Mouse (Mus musculus) megakaryocyte progenitor cell, adult 5-6 weeks (primary cell): Measurements from ENCODE around the gene Nat8l. TPM values are rescaled to one million over a fixed set of nuclear protein-coding genes. Genes with fewer than 3 reads are reported as not detected.

Source experiments
- ATAC-seq: replicated peaks from 2 replicates; pipeline ENCODE4 v1.8.0; 2016; ENCODE audit warnings: mild to moderate bottlenecking, moderate TSS enrichment, inconsistent platforms; ENCODE audit not compliant: poor library complexity
- total RNA-seq, 2 experiments: library from RNA; stranded (forward) in 1 of 2; stranded (reverse) in 1 of 2; fragments of 157-497, 149-512 nt in 1 of 2; fragments of 200-1000 nt in 1 of 2; gene quantifications; 2 replicates each; pipeline versions ENCODE4 v1.2.3 to v1.2.4; 2015 to 2017

The Nat8l gene
- total RNA-seq, 2 experiments from 2014 or later = 1.7 to 2.2 TPM

- ATAC-seq = no peak
Measured at GRCm38 (mm10) chr5:34001401-34001800, 5.6 kb downstream of the Nat8l start.

GRCm38 (mm10) chr5:34002636-34003035 lies 6.9 kb downstream of the Nat8l start:
- no peak for ATAC-seq

DNA sequence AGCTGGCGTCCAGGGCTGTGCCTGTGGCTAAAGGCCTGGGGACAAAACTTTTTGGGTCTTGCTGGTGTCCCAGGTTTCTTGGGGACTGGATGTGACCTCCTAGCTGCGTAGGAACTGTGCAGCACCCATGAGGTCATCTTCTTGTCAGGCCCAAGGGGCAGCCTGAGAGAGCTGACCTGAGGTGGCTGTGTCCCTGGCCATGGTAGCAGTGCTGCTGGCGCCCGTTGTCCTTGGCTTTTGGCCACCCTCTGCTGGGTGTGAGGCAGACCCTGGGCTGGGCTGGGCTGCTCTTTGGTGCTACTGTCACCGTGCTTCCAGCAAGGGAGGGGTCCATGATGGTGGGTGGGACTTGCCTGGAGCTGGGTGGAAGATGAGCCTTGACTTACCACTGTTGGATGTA lies 8.8 kb downstream of the Nat8l start:
- no peak for ATAC-seq

DNA sequence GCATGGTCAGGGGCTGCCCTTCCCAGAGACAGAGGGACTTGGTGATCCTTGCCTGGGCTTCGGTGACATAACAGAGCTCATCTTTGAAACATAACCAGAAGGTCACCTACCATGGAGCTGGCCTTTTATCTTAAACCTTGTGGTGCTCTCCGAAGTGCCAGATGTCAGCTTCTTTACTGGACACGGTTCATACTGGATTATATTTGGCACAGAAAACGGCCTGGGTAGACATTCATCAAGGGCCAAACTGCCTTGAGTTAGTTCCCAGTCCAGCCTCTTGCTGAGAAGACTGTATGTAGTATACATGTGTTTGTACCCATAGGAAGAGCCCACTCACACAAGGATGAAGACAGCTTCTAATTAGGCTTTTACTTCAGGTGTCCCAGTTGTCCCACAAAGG lies 11.0 kb downstream of the Nat8l start:
- ATAC-seq = no peak

GRCm38 (mm10) chr5:34007392-34007941 lies 11.7 kb downstream of the Nat8l start:
- ATAC-seq = no peak

DNA sequence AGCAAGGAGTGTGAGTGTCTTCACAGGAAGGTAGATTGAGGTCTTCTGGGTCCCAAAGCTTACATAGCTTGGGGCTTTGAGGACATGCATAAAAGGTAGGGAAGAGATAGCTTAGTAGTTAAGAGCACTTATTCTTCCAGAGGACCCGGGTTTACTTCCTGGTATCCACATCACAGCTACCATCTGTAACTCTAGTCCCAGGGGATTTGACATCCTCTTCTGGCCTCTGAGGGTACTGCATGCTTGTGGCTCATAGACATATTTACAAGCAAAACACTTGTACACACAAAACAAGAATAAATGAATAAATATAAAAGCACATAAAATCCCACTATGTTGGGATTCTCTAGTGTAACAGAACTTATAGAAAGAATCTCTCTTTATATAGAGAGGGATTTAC lies 18.9 kb downstream of the Nat8l start:
- no peak for ATAC-seq

DNA sequence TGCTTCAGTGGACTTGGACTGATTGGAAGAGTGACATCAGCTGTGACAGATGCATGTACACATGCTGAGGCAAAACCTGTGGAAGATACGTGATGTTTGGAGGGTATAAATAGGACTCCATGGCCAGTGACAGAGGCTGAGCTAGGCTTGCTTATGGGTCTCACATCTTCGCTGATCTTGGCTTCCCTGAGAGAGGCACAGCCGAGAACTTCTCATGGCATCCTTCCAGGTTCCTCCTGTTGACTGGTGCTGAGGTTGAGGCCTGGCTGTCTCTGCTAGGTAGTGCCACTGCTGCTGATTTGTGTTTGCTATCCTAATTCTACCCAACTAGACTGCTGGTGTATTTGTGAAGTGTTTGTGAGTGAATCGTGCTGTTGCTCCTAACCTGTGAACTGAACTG lies 23.2 kb downstream of the Nat8l start:
- no peak for ATAC-seq

DNA sequence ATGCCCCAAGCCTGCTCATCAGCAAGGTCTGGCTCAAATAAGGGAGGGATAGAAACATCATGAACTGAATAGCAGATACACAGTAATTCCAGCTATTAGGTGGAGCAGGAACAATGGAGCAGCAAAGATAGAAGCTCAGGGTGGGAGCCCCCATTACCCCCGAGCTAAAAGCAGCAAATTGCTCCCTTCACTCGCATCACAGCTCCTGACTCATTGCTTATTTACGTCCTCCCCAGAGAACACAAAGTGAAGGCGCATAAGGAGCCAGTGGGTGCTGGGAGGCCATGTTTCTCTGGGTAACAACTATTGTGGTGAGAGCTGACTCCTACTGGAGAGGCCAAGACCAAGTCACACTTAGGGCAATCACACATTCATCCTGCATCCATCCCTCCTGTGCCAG lies 34.3 kb downstream of the Nat8l start:
- no peak for ATAC-seq

DNA sequence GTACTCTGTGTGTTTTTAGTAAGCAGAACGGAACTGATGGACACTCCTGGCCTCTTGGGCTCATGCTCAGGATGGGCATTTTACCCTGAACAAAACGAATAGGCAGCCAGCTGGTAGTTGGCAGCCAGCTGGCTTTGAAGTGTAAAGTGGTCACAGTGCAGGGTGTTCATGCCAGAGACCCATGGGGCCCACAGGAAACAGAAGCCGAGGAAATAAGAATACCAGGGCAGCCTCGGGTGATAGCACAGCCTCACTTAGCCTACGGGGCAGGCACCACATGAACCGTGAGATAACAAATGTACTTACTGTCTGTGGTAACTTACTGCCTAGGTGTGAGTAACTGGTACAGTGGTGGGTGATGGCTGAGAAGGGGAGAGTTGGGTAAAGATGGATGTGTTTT lies 35.2 kb downstream of the Nat8l start:
- ATAC-seq = 0 out of 2 replicates have a peak, but pooled peaks have one; percentile 20

DNA sequence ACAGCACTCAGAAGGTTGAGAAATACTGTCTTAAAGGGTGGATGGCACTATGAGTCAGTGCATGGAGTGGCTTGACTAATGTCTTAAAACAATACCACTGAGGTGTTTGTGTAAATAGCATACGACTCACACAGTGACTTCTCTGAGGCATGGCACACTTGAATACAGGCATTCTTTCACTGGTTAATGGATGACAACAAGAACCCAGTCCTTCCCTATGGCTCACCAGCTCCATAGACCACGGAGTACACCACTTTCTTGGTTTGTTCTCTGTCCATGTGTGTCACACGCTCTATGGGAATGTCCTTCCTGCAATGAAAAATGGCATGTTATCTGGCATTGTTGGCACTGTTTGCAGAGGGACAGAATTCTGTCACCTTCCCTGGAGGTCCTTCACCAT lies 36.7 kb downstream of the Nat8l start:
- ATAC-seq = no peak

Other genes with a start within 250 kb of the Nat8l start
- 15.5 and 16.2 TPM in 2 replicates for gene Letm1, start 213.2 kb upstream of the Nat8l start, total RNA-seq (2015)
- 22.2 and 24.2 TPM in 2 replicates for gene Letm1, start 213.2 kb upstream of the Nat8l start, total RNA-seq (2017)
- gene Nsd2, start 175.3 kb upstream of the Nat8l start, total RNA-seq (2015) = 60.1 and 64.1 TPM in 2 replicates
- gene Nsd2, start 175.3 kb upstream of the Nat8l start, total RNA-seq (2017) = 85.5 and 127 TPM in 2 replicates
- gene Nelfa, start 59.6 kb upstream of the Nat8l start, total RNA-seq (2015) = 31.1 and 33.7 TPM in 2 replicates
- gene Nelfa, start 59.6 kb upstream of the Nat8l start, total RNA-seq (2017) = 34.5 and 37.7 TPM in 2 replicates
- 0.79 and 1.1 TPM in 2 replicates for gene Gm1673, start 12.6 kb upstream of the Nat8l start, total RNA-seq (2015)
- gene Gm1673, start 12.6 kb upstream of the Nat8l start, total RNA-seq (2017) = 1.1 and 3.7 TPM in 2 replicates
- 1.7 and 2.1 TPM in 2 replicates for gene Poln, start 173.5 kb downstream of the Nat8l start, total RNA-seq (2015)
- 1.2 and 2.5 TPM in 2 replicates for gene Poln, start 173.5 kb downstream of the Nat8l start, total RNA-seq (2017)
- 90.0 and 96.2 TPM in 2 replicates for gene Haus3, start 173.5 kb downstream of the Nat8l start, total RNA-seq (2015)
- 108 and 158 TPM in 2 replicates for gene Haus3, start 173.5 kb downstream of the Nat8l start, total RNA-seq (2017)
- 14.7 and 17.4 TPM in 2 replicates for gene Mxd4, start 191.7 kb downstream of the Nat8l start, total RNA-seq (2015)
- 20.1 and 21.0 TPM in 2 replicates for gene Mxd4, start 191.7 kb downstream of the Nat8l start, total RNA-seq (2017)